Mouse (Mus musculus) gonadal fat pad, adult 2 months (tissue): ENCODE data around the gene Glod4. TPM values are rescaled to one million over a fixed set of nuclear protein-coding genes. Genes with fewer than 3 reads are reported as not detected.

Experiments used
- DNase-seq: peaks from one replicate; pipeline ENCODE4 v3.0.0-alpha.2; 2012; ENCODE audit warnings: low read depth
- polyA plus RNA-seq: library from polyadenylated mRNA; depleted of rRNA; stranded (reverse); fragments of >200 nt; gene quantifications from 2 replicates; pipeline ENCODE4 v1.2.3, GENCODE M21; 2012

The Glod4 gene
- polyA plus RNA-seq, 1 experiment: 17.5 TPM

DNA sequence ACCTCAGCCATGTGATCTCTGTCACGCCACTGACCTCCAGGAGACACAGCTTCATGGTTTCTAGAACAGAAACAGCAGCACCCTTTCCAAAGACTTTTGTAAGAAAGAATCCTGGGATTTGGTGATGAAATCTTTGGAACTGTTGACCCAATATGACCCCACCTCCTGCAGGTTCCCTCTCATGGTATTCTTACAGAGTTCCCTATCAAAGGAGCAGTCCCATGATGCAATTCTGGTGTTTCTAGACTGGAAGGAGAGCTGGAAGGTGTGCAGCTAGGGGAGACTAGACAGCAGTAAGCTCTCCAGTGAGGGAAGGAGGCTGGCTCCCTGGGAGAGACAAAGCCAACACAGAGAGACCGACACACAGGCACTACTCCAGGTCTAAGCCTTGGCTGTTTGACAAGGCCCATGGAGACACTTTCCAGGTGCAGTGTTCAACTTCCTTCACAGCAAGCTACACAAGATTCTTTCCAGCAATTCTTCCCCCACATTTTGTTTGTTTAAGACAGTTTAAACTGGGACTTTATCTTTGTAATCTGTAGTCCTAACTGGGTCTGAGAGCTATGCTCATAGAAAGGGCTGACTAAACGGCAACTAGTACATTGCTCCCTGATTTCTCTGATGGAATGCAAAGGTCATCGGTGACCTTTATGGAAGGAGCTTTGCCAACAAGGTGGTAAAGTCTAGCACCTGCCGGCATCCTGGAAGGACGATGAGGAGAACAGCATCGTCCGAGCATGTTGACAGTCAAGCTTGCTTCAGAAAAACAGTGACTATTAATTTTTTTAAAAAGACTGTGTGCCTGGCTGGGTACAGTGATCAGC lies 97.1 kb downstream of the Glod4 start:
- peak; percentile 65 for DNase-seq

DNA sequence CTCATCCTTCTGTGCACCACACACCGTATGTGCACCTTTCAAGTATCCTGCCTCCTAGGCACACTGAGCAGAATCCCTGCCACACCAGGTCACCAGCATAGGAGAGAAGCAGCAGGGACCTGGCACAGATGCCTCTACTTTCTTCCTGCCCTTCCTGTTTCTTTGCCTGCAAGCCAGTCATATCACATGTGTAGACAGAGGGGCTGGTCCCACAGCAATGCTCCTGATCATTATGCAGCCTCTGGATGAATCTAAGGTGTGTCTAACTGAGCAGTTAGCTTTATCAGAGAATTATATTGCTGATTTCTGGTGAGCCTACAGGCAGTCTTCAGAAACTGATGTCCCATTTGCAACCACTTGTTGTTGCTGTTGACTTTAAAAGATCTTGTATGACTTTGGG lies 98.4 kb downstream of the Glod4 start:
- no peak for DNase-seq

DNA sequence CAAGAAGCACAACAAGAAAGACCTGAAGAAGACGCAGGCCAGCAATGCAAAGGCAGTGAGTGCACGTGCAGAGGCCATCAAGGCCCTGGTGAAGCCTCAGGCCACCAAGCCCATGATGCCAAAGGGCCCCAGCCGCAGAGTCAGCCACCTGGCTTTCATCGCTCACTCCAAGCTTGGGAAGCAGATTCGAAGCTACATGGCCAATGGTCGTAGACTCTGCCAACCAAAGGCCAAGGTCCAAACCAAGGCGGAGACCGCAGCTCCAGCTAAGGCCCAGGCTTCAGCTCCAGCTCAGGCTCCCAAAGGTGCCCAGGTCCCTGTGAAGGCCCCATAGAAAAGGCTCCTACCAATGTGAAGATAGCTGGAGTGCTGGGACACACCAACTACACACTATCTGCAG lies 99.1 kb downstream of the Glod4 start:
- no peak for DNase-seq

DNA sequence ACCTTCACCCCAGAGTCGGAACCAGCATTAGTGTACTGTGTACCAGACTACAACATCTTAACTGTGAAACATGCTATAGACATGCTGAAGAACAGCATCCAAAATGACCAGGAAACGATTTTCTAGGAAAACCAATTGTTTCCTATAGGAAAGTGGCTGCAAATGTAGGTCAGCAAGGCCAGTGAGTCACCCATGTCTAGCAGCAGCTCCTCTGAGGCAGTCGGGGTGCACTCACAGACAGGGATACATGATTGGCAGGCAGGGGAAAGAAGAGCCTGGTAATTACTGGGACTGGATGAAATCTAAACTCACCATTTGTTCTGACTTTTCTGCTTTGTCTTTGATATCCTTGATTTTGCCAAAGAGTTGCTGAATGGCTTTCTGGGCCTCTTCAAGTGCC lies 105.5 kb downstream of the Glod4 start:
- no peak for DNase-seq

DNA sequence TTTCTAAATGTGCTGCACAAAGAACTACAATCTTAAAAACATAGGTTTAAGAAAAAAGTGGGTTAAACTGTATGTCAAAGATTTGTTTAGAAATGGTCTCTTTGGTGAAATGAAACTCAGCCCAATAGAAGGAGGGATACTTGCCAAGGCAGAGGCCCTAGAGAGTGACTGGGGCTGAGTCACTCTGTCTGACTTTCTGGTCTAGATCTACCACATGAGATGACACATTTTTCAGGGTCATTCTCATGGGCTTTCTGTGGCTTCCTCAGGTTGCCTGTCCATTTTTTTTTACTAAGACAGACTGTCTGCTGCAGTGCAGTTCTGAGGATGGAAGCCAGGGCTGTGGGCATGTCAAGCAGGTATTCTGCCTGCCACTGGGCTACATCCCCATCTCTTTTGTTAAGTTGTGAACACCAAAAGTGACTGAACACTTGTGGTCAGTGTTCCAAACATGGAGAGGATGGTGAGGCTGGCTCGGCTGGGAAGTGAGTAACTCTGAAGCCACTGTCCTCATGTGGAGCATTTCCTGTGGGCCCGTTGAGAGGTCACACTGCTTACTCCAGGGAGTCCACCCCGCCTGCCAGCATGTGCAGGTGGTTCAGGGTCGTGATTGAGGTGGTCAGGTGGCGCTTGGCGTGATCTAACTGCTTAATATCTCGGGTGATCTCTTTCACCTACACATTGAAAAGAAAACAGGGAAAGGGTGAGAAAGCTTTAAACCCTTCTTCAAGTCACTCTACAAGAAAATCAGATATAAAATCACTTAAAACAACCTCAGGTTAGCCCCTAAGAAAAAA lies 107.7 kb downstream of the Glod4 start:
- DNase-seq: no peak

DNA sequence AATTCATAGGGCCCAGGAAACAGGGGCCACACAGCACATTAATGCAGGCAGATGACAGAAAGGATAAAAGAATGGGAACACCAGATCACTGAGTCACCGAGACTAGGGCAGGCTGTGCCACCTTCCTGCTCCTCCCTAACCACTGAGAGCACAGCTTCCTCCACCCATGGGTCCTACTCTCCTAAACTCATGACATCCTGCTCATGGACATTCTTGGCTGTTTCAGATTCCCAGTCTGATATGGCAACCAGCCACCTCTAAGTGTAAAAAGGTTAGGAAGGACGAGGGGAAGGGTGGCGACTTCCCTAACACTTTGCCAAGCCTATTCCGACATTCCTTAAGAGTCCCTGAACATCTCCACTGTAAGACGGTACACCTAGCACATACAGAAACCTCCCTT lies 112.7 kb downstream of the Glod4 start:
- no peak for DNase-seq

DNA sequence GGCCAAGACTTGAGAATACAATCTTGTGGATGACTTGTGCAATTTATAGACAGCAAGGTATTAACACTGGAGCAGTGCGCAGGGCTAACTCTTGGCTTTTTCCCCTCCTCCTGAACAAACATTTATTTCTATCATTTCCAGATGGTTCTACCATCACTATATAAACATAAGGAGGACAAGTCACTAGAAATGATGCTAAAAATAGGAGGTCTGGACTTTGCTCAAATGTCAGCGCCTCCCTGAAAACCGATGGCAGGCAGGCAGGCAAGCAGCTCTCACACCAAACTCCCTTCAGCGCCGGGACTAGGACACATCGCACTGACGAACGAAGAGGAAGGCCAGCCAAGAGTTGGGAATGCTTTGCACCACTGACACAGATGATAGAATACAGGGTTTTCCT lies 118.1 kb downstream of the Glod4 start:
- DNase-seq: no peak

DNA sequence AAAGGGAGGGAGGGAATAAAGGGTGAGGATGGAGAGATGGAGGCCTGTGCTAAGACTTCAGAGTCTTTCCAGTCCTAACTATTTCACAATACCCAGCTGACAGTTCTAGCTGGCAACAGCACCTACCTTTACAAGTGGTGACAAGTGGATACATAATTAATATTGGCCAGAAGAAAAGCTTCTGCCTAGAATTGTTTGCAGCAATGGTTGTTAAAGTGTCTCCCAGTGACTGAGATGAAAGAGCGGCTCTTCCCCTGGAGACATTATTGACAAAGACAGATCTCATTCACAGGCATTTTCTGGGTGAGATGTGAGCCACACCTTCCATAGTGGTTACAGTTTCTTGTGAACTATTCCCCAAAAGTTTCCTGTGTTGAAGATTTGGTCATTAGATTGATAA lies 120.0 kb downstream of the Glod4 start:
- DNase-seq: peak; percentile 88

DNA sequence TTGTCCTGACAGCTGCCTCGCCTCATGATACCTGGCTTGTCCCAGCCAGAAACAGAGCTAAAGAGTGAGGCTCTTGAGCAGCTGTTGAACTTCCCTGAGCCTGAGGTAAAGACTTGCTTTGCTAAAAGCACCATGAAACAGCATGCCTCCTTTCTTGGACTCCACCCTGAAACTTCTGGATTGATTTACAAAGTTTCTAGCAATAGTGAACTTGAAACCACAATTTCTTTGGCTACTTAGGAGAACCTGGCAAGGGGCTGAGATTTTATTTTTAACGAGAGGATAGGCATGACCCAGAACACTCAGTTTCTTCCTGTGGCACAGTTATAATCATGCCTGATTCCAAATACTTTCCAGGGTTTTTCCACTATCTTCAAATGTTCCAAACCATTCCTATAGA lies 121.0 kb downstream of the Glod4 start:
- DNase-seq: no peak

DNA sequence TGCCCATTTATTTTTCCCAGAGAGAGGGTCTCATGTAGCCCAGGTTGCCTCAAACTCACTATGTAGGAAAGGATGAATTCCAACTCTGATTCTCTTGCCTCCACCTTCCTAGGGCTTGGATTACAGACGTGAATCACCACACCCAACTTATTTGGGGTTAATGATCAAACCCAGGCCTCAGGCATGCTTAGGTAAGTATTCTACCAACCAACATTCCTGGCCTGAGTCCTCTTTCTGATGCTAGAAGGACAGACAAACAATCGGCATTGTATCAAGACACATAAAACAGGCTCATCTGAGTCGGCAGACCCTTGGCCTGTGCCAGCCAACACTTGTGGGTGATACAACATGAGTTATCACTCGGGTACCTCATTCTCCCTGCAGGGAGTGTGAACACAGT lies 122.4 kb downstream of the Glod4 start:
- no peak for DNase-seq

DNA sequence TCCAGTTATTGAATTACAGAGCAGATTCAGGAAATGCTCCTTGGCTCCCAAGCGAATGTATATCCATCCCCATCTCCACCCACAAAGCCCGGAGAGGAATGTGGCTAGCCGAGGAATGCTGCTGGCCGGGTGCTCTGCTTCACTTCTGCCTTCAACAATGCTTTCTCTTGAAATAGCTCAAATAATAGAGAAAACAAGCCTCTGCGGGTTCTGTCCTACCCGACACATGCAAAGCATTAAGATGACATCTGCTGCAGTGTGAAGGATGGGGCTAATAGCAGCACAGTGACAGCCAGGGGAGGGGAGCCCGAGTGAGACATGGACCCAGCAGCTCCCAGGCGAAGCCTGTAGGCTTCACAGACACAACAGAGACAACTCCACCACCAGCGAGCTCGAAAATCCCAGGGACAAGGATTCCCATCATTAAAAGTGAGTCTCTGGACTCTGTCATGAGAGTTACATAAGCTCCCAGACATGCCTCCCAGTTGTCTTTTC lies 123.1 kb downstream of the Glod4 start:
- DNase-seq: no peak

DNA sequence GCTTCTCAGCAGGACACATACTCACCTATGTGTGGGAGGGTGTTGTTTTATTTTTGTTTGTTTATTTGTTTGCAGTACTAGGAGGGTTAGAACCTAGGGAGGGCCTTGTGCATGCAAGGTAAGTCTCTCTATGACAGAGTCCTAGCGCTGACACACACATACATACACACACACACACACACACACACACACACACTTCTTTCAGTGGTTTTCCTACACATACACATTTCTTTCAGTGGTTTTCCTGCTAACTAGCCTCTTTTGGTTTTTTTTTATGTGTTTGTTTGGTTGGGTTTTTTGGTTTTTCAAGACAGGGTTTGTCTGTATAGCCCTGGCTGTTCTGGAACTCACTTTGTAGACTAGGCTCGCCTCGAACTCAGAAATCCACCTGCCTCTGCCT lies 133.1 kb downstream of the Glod4 start:
- no peak for DNase-seq

DNA sequence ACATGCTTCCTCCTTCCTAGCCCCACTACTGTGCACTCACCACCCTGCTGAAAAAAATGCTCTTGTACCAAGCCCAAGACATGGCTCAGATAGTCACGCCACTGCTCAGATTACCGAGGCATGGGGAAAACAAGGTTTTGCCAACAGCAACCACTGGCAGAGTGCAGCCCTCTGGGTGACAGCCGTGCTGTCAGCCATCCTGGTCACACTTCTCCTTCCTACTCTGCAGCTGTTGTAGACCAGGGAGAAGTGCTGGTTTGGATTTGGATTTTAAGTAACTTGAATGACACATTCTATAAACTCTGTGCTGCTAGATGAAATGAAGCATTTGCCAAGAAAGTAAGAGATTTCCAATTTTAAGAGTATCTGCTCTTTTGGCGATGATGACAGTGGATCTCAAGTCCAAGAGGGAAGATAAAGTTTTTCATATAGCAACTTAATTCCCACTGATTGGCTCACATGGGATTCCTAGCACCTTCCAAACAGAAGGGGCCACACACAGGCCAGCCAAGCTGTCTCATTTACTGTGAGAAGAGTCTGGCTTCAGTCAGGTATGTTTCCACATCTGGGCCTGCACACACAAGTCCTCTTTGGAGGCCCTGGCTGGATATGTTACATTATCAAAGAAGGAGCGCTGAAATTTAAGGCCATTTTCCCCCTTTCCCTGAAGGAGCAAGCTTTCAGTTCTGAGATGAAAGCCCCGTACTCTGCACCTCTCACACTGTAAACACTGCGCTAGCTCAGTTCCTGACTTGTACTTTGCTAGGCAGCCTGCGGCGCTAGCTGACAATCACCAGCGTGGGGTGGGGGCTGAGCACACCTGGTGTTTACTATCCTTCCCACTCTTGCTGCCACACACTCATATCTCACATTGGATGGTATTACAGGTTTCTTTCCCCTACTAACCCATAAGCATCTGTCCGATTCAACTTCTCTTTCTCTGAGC lies 136.7 kb downstream of the Glod4 start:
- DNase-seq: no peak

DNA sequence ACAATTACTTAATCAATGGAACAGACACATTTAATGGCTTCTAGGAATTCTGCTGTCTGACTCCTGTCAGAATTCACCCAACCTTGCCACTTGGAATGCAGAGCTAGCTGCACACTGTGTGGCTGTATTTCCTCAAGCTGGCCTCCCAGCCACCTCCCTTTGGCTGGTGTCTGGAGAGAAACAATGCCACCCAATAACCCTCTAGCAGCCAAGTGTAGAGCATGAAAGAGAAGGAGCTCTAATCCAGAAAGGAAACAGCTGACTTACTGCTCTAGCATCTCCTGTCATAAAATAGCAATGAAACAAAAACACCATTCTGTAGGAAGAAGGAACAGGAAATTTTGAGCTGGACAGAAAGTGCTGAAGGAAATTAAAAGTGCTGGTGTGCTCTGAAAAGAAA lies 142.4 kb downstream of the Glod4 start:
- no peak for DNase-seq

DNA sequence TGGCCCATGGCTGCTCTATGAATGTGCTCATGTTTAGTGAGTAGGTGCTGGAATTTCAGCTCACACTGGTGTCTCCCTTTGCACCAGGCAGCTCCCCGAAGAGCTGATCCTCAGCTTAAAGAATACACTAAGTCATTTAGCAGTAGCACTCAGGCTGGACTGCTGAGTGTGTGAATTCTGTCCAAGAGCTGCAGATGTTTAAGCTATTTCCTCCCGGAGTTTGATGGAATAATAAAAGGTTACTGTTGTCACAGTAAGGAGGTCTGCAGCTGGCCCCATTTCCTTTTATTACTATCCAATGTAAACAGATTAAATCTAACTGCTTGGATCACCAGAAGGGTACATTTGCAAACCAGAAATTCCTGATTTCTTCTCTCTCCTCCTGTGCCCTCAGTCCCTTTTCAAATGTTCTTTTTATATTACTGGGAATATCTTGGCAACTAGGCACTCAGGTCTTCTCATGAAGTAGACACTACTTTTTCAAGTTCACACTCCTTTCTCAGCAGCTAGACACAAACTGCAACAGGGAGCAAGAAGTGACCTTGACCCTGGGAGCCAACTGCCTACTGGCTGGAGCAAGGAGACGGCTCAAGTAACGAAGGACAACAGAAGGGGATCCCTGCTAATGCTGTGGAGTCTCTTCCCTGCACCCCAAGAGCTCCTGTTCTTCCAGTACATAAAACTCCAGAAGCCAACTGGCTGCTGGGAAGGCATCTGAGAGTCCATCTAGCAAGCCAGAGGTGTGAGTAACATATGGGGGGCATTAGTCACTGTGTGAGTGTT lies 144.1 kb downstream of the Glod4 start:
- no peak for DNase-seq

DNA sequence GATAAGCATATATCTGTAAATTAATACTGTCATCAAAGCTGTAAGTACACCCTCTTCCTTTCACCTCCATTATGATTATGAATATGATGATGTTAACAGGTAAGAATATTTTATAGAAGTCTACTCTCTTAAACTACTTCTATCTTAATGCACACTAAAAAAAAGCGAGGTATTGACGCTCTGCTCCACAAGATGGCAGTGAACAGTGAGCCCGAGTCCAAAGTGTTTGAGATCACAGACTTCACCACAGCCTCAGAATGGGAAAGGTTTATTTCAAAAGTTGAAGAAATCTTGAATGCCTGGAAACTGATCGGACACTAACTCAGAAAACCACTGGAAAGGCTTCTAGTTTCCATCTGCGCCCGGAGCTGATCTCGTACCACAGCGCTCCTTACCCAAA lies 149.9 kb downstream of the Glod4 start:
- no peak for DNase-seq

DNA sequence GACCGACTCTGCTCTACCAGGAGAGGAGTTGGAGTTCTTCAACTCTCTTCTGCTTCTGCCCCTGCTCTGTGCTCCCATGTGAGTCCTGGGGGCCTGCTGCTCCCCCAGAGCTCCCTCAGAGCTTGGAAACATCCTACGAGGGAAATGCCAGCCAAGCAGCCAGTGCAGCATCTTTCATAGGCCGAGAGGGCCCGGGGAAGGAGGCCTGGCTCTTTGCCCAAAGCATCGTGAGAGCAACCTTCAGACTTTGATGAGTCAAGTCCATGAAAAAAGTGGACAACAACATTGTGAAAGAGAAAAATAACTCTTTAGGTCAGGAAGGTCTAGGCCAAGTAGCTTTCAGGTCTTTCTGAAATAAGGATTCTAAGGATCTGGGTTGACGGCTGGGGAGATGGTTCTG lies 153.7 kb downstream of the Glod4 start:
- DNase-seq: no peak

DNA sequence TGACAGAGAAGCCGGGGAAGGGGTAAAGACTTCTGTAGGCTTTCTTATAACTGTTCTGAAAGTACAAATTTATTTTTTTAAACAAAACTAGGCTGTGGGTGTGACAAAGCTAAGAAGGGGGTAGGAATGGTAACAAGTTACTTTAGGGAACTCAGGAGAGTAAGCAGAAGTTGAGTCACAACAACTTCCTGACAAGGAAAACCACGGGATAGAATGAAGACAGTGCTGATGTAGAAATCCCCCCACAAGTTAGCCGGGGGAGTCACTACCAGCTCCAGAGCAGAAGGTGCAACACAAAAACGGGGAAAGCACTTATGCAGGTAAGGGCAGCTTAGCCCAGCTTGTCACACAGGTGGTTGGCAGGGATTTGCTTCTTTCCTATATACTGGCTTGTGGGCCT lies 155.0 kb downstream of the Glod4 start:
- no peak for DNase-seq

DNA sequence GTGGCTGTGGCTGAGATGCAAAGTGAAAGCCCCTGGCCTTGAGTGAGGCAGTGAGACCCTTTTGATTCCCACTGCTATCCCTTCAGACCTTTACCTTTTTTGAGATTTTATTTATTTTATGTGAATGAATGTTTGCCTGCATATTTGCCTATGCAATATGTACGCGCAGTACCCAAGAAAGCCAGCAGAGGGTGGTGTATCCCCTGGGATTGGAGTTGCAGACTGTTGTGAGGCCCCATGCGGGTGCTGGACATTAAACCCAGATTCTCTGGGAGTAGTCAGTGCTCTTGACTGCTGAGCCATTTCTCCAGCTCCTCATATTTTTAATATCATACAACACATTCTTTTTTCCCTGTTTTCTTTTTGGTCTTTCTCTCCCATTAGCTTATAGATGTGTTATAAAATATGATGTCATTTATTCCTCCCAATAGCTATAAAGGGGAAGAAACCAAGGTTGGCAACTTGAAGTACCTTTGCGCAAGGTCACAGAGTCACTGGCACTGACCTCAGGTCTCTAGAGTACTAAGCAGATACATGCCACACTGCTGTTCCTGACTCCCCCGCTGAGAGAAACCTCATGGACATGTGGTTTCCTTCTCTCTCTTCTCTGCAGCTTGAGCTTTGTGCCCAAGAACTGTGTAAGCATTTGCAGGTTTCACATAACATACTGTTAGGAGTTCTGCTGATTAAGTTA lies 157.5 kb downstream of the Glod4 start:
- no peak for DNase-seq

DNA sequence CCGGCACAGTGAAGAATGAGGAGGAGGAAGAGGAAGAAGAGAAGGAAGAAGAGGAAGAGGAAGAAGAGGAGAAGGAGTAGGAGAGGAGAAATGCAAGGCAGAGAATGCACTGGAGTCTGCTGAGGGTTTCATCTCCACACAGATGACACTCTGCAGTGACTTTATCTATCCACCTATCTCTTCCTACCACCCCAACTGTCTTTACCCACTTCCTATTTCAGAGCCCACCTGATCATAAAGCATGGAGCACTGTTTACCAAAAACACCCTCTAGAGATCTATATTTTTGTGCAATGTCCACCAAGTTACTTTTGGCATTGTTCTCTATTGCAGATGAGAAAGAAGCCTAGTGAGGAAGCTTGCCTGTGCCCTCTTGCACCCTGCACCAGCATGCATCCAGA lies 158.6 kb downstream of the Glod4 start:
- DNase-seq: no peak

DNA sequence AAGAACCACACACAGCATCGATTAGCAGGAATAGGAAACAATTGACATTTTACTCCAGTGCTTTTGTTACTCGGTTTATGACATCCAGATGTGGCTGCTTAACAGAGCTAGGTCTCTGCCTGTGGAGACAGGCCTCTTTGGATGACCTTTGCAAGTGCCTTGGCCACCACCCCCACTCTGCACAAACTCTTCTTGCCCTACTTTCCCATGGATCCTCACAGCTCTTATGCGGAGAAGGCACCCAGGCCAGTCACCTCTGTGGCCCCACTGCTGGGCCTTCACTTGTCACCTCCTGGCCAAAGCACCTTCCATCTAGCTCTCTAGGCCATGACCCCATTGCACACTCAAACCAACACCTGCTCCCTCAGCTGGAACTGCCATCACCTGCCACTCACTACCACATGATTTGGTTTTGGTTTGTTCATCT lies 159.6 kb downstream of the Glod4 start:
- no peak for DNase-seq
